Mouse (Mus musculus) adrenal gland, adult (tissue): ENCODE data around the gene Rhox3a.
"Not testable (repeated sequence)": the region's sequence is repeated elsewhere in the genome, so short reads cannot be mapped to it uniquely, and the experiment has no call there.

Experiments
- DNase-seq, 2 experiments: peaks; one replicate each; pipeline ENCODE4 v3.0.0; 2022 to 2023; ENCODE audit warnings: low spot score in 1 of 2; ENCODE audit not compliant: inconsistent age in 2 of 2

Rhox3a gene

DNA sequence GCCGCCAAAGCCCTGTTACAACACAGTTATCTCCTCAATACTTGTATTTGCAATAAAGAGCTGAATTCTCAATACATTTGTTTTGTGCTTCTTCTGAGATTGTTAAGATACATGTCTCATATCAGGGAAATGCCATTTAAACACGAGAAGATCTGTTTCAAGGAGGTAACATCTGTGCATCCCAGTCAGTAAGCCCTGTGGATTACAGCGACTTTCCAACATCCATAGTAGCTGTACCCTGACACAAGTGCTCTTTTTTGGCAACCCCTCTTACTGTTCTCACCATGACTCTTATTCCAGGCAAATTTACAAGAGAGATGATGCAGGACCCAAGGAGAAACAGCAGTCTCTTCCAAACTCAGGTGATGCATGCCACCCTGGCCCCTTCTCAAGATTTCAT lies at the start of gene Rhox3a:
TSS of gene Rhox3a (plus strand) at position 301 of the 400 bp plus-strand sequence.
- not testable (repeated sequence) for DNase-seq

DNA sequence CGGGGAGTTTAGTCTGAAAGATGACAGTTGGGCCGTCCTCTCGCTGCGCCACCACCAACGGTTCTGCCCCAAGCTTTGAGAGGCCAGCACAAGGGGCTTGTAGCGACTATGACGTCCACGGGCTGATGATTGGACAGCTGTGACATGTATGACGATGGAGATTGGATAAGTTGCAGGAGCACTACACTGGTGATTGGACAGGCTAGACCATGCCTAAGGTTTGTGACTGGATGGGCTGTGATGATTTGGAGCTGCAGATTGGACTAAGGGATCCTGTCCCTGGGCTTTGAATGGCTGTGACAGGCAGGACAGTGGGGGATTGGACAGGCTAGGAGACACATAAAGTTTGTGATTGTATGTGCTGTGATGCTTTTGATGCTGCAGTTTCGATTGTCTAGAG lies 38.8 kb upstream of the Rhox3a start, which contains the start of gene Gm9:
TSS of gene Gm9 (minus strand) at position 101 of the 400 bp plus-strand sequence.
- DNase-seq: no peak

DNA sequence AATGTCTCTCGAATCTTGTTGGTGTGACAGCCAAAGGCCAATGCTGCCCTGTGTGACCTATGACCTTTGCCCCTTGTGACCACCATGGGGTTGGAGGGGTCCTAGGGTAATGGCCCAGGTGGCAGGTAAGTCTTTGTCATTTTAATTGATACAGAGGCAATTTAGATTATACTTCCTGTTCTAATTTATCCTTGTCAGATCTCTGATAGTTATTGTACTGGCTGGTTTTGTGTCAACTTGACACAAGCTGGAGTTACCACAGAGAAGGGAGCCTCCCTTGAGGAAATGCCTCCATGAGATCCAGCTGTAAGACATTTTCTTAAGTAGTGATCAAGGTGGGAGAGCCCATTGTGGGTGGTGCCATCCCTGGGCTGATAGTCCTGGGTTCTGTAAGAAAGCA lies 27.6 kb upstream of the Rhox3a start, which contains the start of gene Rhox1:
TSS of gene Rhox1 (minus strand) at position 101 of the 400 bp plus-strand sequence.
- not testable (repeated sequence) for DNase-seq

DNA sequence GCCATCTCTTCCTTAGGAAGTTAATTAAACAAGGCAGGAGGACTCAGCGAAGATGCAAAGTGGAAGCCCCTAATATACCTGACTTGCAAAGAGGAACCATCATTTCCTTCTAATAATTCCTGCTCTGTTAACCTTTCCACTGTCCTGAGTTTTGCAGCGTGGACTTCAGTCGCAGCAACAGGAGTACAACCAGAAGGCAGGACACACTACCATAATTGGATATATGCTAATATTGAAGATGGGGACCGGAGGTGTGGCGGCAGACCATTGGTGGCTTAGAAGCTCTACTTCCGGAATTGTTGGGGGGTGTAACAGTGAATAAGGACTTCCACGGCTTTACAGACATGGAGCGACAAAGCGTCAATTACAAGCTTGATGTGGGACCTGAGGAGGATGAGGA lies 5.0 kb upstream of the Rhox3a start, which contains the start of gene Rhox2a:
TSS of gene Rhox2a (plus strand) at position 301 of the 400 bp plus-strand sequence.
- DNase-seq: not testable (repeated sequence)

DNA sequence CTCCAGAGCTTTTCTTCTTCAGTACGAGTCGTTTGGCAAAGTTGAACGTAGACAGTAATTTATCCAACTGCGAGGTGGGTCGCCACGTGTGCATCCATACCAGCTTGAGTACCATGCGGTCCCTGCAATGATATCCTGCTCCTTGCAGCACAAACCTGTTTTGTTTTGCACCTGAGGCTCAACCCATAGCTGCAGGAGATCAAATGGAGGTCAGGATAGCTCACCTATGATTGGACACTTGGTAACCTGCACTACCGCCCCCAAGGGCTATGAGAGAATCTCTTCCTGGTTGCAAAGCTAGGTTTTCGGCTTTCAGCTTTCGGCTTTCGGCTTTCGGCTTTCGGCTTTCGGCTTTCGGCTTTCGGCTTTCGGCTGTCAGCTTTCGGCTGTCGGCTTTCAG lies 15.3 kb downstream of the Rhox3a start, which contains the start of gene Rhox4a:
TSS of gene Rhox4a (plus strand) at position 301 of the 400 bp plus-strand sequence.
- DNase-seq: not testable (repeated sequence)
